Mouse (Mus musculus): ENCODE data around the gene Cyb5d1.

GRCm38 (mm10) chr11:69386758-69387157 is 8.7 kb downstream of the Cyb5d1 start:
- TF ChIP-seq CTCF (IDR thresholded peaks at IDR 0.05; ENCODE audit: borderline replicate concordance, insufficient read depth, low read depth, low read length) (no peak), POLR2A (IDR thresholded peaks at IDR 0.05; ENCODE audit: borderline replicate concordance, insufficient read depth, low read length) (no peak)
